Mouse (Mus musculus) lung, postnatal 0 days (tissue): Measurements from ENCODE around the gene Cyp4a10. TPM values are rescaled to one million over a fixed set of nuclear protein-coding genes. Genes with fewer than 3 reads are reported as not detected.
"Not testable (repeated sequence)": the region's sequence is repeated elsewhere in the genome, so short reads cannot be mapped to it uniquely, and the experiment has no call there.

ENCODE experiments used
- ATAC-seq: fragments of 200-750 bp; cut with Nextera tagmentation; 2 replicates; pipeline ENCODE4 v1.8.0; 2017; ENCODE audit warnings: moderate library complexity
- DNase-seq: peaks from one replicate; pipeline ENCODE4 v3.0.0-alpha.2; 2016; ENCODE audit warnings: low spot score
- H3K27ac ChIP-seq: fragments of 300-500 bp; sonication (generic); 2 replicates; pipeline ENCODE4 v1.5.1; 2014; ENCODE audit warnings: antibody characterized with exemption, mild to moderate bottlenecking, low read length, mixed read lengths
- H3K27me3 ChIP-seq: fragments of 300-500 bp; sonication (generic); replicated peaks from 2 replicates; pipeline ENCODE4 v1.6.1; 2014; ENCODE audit warnings: low read length, mixed read lengths; ENCODE audit not compliant: insufficient read depth
- H3K36me3 ChIP-seq: fragments of 300-500 bp; sonication (generic); 2 replicates; pipeline ENCODE4 v1.6.1; 2014; ENCODE audit warnings: low read length, mixed read lengths; ENCODE audit not compliant: insufficient read depth
- H3K4me1 ChIP-seq: fragments of 300-500 bp; sonication (generic); 2 replicates; pipeline ENCODE4 v1.6.1; 2014; ENCODE audit warnings: antibody characterized with exemption, low read depth, low read length, mixed read lengths; ENCODE audit not compliant: insufficient read depth
- H3K4me2 ChIP-seq: fragments of 300-500 bp; sonication (generic); replicated peaks from 2 replicates; pipeline ENCODE4 v1.6.1; 2014; ENCODE audit warnings: low read depth, mild to moderate bottlenecking, low read length, moderate library complexity, mixed read lengths
- H3K4me3 ChIP-seq: fragments of 300-500 bp; sonication (generic); 2 replicates; pipeline ENCODE4 v1.5.1; 2014; ENCODE audit warnings: low read depth, low read length
- H3K9ac ChIP-seq: fragments of 300-500 bp; sonication (generic); replicated peaks from 2 replicates; pipeline ENCODE4 v1.6.1; 2014; ENCODE audit warnings: low read depth, mild to moderate bottlenecking
- H3K9me3 ChIP-seq: fragments of 300-500 bp; sonication (generic); 2 replicates; pipeline ENCODE4 v1.6.1; 2016; ENCODE audit warnings: low read length, mixed read lengths
- CTCF ChIP-seq: IDR thresholded peaks from 2 replicates; pipeline ENCODE4 v1.5.1; 2016; ENCODE audit warnings: antibody characterized with exemption, mild to moderate bottlenecking
- EP300 ChIP-seq: IDR thresholded peaks from 2 replicates; pipeline ENCODE4 v1.6.1; 2016; ENCODE audit warnings: antibody characterized with exemption, mild to moderate bottlenecking, control low read depth
- WGBS: fragments of 180-500 bp; shearing (Covaris S2); extraction: QIAGEN DNeasy Blood & Tissue Kit; methylation state at CpG from one replicate; pipeline ENCODE4 v1.1.7; 2014; 5-methylcytosine and 5-hydroxymethylcytosine counted together
- polyA plus RNA-seq: library from polyadenylated mRNA; unstranded; fragments of >200 nt; fragmentation: Nextera tagmentation; extraction: Ambion mirVana; gene quantifications from 2 replicates; pipeline ENCODE4 v1.2.1, GENCODE M21; 2015

Cyp4a10 gene
- 0.07 TPM in 1 of 2 replicates, not detected in the other for polyA plus RNA-seq

- not testable (repeated sequence) for H3K4me3 ChIP-seq, H3K4me2 ChIP-seq, ATAC-seq, H3K4me1 ChIP-seq, DNase-seq, H3K9me3 ChIP-seq, H3K9ac ChIP-seq, H3K27me3 ChIP-seq, H3K27ac ChIP-seq, H3K36me3 ChIP-seq
- 81% methylated on average over 5 of the region's 5 CpGs for WGBS
These were observed at the start of gene Cyp4a10 for GRCm38 (mm10) chr4:115518000-115518399. Gene Cyp4a10 (plus strand): TSS chr4:115518264.

GRCm38 (mm10) chr4:115473585-115473984, 44.5 kb upstream of the Cyp4a10 start:
- ATAC-seq: not testable (repeated sequence)

GRCm38 (mm10) chr4:115476051-115476450, 42.0 kb upstream of the Cyp4a10 start:
- not testable (repeated sequence) for H3K27ac ChIP-seq, H3K4me2 ChIP-seq, H3K4me3 ChIP-seq, H3K4me1 ChIP-seq, H3K9me3 ChIP-seq, H3K36me3 ChIP-seq, ATAC-seq, H3K9ac ChIP-seq, H3K27me3 ChIP-seq
- peak; percentile 27 for DNase-seq
- TF ChIP-seq CTCF: peak; percentile 58

More at GRCm38 (mm10) chr4:115473585-115473984, 44.5 kb upstream of the Cyp4a10 start:
- H3K4me1 ChIP-seq, H3K36me3 ChIP-seq, H3K27ac ChIP-seq, H3K4me2 ChIP-seq, H3K9me3 ChIP-seq, H3K4me3 ChIP-seq, DNase-seq, H3K9ac ChIP-seq, H3K27me3 ChIP-seq: not testable (repeated sequence)
- 73% methylated on average over 3 of the region's 3 CpGs for WGBS

- H3K9me3 ChIP-seq: no peaks in the 10 kb centered on the region
- TF ChIP-seq CTCF (no peak), EP300 (no peak)
- no peaks in the 10 kb centered on the region for H3K4me1 ChIP-seq
- no peak overlapping the region for H3K9ac ChIP-seq
- DNase-seq (no peak), ATAC-seq (no peak)
- H3K27me3 ChIP-seq: no peaks in the 10 kb centered on the region
- H3K36me3 ChIP-seq: no peaks in the 10 kb centered on the region
- no peak overlapping the region for H3K27ac ChIP-seq
- no peak overlapping the region for H3K4me2 ChIP-seq
- no peak overlapping the region for H3K4me3 ChIP-seq
- 60% methylated on average over 6 of the region's 6 CpGs for WGBS
These were observed 36.9 kb upstream of the Cyp4a10 start for GRCm38 (mm10) chr4:115481006-115481652.

GRCm38 (mm10) chr4:115496001-115496400, 22.1 kb upstream of the Cyp4a10 start, which contains the start of gene Cyp4a14:
Gene Cyp4a14 (minus strand): TSS chr4:115496142.
- DNase-seq (no peak), ATAC-seq (no peak)
- Histone ChIP-seq H3K27ac (no peak within 1 kb of the TSS), H3K36me3 (no peaks in the 10 kb centered on the region), H3K4me1 (no peaks in the 10 kb centered on the region), H3K9me3 (no peaks in the 10 kb centered on the region), H3K4me2 (no peak within 1 kb of the TSS), H3K4me3 (no peak within 1 kb of the TSS), H3K9ac (no peak within 1 kb of the TSS), H3K27me3 (no peaks in the 10 kb centered on the region)
- no peak for TF ChIP-seq CTCF
- no peak for TF ChIP-seq EP300
- 68% methylated on average over 1 of the region's 1 CpGs for WGBS

- Histone ChIP-seq H3K36me3 (no peaks in the 10 kb centered on the region), H3K4me1 (no peaks in the 10 kb centered on the region), H3K9ac (no peak overlapping the region), H3K4me3 (no peak overlapping the region), H3K27me3 (no peaks in the 10 kb centered on the region), H3K9me3 (no peaks in the 10 kb centered on the region), H3K4me2 (no peak overlapping the region), H3K27ac (no peak overlapping the region)
- no peak for DNase-seq
- 69% methylated on average over 3 of the region's 3 CpGs for WGBS
- TF ChIP-seq CTCF: no peak
- no peak for TF ChIP-seq EP300
- no peak for ATAC-seq
These were observed 20.6 kb upstream of the Cyp4a10 start for GRCm38 (mm10) chr4:115497466-115497865.

GRCm38 (mm10) chr4:115513964-115514363, 4.1 kb upstream of the Cyp4a10 start:
- not testable (repeated sequence) for H3K4me1 ChIP-seq, H3K27me3 ChIP-seq, H3K9ac ChIP-seq, ATAC-seq, H3K27ac ChIP-seq, H3K4me2 ChIP-seq, H3K36me3 ChIP-seq, DNase-seq, H3K4me3 ChIP-seq, H3K9me3 ChIP-seq
